10 mouse cellular contexts compared by ENCODE assay signal in the genomic region with DNA sequence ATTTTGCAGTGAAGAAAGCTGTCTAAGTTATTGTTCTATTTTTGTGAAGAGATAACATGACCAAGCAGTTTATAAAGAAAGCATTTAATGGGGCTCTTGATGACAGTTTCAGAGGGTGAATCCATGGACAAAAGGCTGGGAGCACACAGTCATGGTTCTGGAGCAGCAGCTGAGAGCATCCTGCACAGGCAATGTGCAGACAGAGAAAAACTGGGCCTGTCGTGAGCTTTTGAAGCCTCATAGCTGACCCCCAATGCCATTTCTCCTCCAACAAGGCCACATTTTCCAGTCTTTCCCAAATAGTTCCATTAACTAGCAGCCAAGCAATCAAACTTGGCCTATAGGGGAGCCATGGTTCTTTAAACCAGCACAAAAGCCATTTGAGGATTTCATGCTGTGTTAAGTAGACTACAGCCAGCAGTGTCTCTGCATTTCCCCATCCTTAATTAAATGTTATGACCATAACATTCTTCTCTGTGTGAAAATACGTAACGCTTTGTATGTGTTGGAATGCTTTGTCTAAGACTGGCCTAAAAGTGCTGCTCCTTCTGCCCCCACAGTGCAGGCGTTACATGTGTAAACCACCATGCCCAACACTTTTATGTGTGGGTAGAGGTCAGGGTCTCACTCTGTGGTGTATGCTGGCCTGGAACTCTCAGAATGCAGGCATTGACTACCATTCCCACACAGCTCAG. TPM values are rescaled to one million over a fixed set of nuclear protein-coding genes. Genes with fewer than 3 reads are reported as not detected.
A peak's percentile ranks its signal among the peaks of the same experiment; 100 is the strongest.
DNase-seq lines count a peak whose midpoint lies in the region; ATAC-seq lines count a peak whose summit lies in the region.
"Had no signal": no experiment of that assay in that cellular context is flagged by ENCODE, and none has a peak within 500 bp of the region (broad histone marks: within the 10 kb centered on the region; RNA-seq: fewer than 3 reads in every experiment).

No protein-coding gene starts in this region.

- no peak overlapping the region for H3K4me3 ChIP-seq in heart, embryonic 15.5 days
- no peak overlapping the region for H3K4me3 ChIP-seq in hindbrain, embryonic 11.5 days (ENCODE audit: low read depth, low read length)
- no peak overlapping the region for H3K4me3 ChIP-seq in midbrain, embryonic 15.5 days

- H3K9ac ChIP-seq in heart, embryonic 15.5 days = no peak overlapping the region
- H3K9ac ChIP-seq in hindbrain, embryonic 11.5 days (ENCODE audit: low read depth, low read length) = no peak overlapping the region
- no peak overlapping the region for H3K9ac ChIP-seq in midbrain, embryonic 15.5 days

- H3K4me1 ChIP-seq in heart, embryonic 15.5 days (replicated peaks) = peaks cover 31% of the 10 kb centered on the region
- H3K4me1 ChIP-seq in hindbrain, embryonic 11.5 days (replicated peaks; ENCODE audit: control insufficient read depth, insufficient read depth, low read length) = no peaks in the 10 kb centered on the region
- peaks cover 24% of the 10 kb centered on the region for H3K4me1 ChIP-seq in midbrain, embryonic 15.5 days

- WGBS in heart, embryonic 15.5 days = 76% methylated on average over 4 of the region's 4 CpGs
- WGBS in hindbrain, embryonic 11.5 days = 54% methylated on average over 4 of the region's 4 CpGs
- 30% methylated on average over 4 of the region's 4 CpGs for WGBS in midbrain, embryonic 15.5 days

- no peak for ATAC-seq in heart, embryonic 15.5 days (replicated peaks; ENCODE audit: insufficient number of reproducible peaks, insufficient read depth, low FRiP score, low read depth)
- peak; percentile 57 for ATAC-seq in hindbrain, embryonic 11.5 days (ENCODE audit: low FRiP score)
- no peak for ATAC-seq in midbrain, embryonic 15.5 days (replicated peaks)

- no peak overlapping the region for H3K4me2 ChIP-seq in heart, embryonic 15.5 days
- H3K4me2 ChIP-seq in hindbrain, embryonic 11.5 days (replicated peaks; ENCODE audit: low read depth, low read length) = no peak overlapping the region
- no peak overlapping the region for H3K4me2 ChIP-seq in midbrain, embryonic 15.5 days

- peaks cover 19% of the 10 kb centered on the region for H3K36me3 ChIP-seq in heart, embryonic 15.5 days
- peaks cover 11% of the 10 kb centered on the region; the same call in 1 of the 2 replicates for H3K36me3 ChIP-seq in hindbrain, embryonic 11.5 days (ENCODE audit: control insufficient read depth, insufficient read depth, low read length)
- H3K36me3 ChIP-seq in midbrain, embryonic 15.5 days (replicated peaks) = peaks cover 3% of the 10 kb centered on the region; the same call in 1 of the 2 replicates

- no peaks in the 10 kb centered on the region for H3K9me3 ChIP-seq in heart, embryonic 15.5 days (replicated peaks)
- H3K9me3 ChIP-seq in hindbrain, embryonic 11.5 days (ENCODE audit: control insufficient read depth, low read length) = no peaks in the 10 kb centered on the region
- H3K9me3 ChIP-seq in midbrain, embryonic 15.5 days = no peaks in the 10 kb centered on the region

- peak overlapping the region; percentile 42; the same call in 1 of the 2 replicates for H3K27ac ChIP-seq in heart, embryonic 15.5 days
- no peak overlapping the region for H3K27ac ChIP-seq in hindbrain, embryonic 11.5 days (ENCODE audit: low read depth, low read length)
- H3K27ac ChIP-seq in midbrain, embryonic 15.5 days = 0 out of 2 replicates have a peak overlapping the region, but pooled peaks have one; percentile 10

- no peak for DNase-seq in heart, adult 18-20 months
- peak; percentile 24 for DNase-seq in embryo, embryonic 11 days
- peak; percentile 20 for DNase-seq in hindbrain, embryonic 11.5 days (ENCODE audit: low spot score)
- DNase-seq in urinary bladder, postnatal 14 days (ENCODE audit: low spot score) = no peak
- no peak for DNase-seq in right cerebral cortex, postnatal 25 days
- DNase-seq in cerebellum, adult 11 months = no peak
- DNase-seq: cerebellum, adult 11-12 months; lung, adult 18-20 months had no signal

- H3K27me3 ChIP-seq in heart, embryonic 15.5 days = no peaks in the 10 kb centered on the region
- no peaks in the 10 kb centered on the region for H3K27me3 ChIP-seq in hindbrain, embryonic 11.5 days (ENCODE audit: control insufficient read depth, insufficient read depth, low read length)
- no peaks in the 10 kb centered on the region for H3K27me3 ChIP-seq in midbrain, embryonic 15.5 days (replicated peaks)

RNA-seq across cellular contexts. Expression of a gene that starts 18.8 kb away (rescaled TPM):
- polyA plus RNA-seq in heart, embryonic 15.5 days (2015; fragmentation: Nextera tagmentation; extraction: Ambion mirVana) = 12.7 and 13.4 TPM in 2 replicates
- 10 to 100 TPM in 1 of 2 experiments, 1 to 10 TPM in 1; 9.7 to 11.8 TPM for total RNA-seq in heart, adult 18-20 months (2021)
- 20.4 and 30.4 TPM in 2 replicates for polyA plus RNA-seq in hindbrain, embryonic 11.5 days (2014; fragmentation: Nextera tagmentation; extraction: Ambion mirVana)
- polyA plus RNA-seq in midbrain, embryonic 15.5 days (2015; fragmentation: Nextera tagmentation; extraction: Ambion mirVana) = 10.0 and 10.7 TPM in 2 replicates

RNA-seq across cellular contexts. Expression of a gene that starts 48.6 kb away (rescaled TPM):
- 64.5 and 70.4 TPM in 2 replicates for polyA plus RNA-seq in heart, embryonic 15.5 days (2015; fragmentation: Nextera tagmentation; extraction: Ambion mirVana)
- 10 to 100 TPM; 35.6 to 40.2 TPM for total RNA-seq in heart, adult 18-20 months (2021)
- polyA plus RNA-seq in hindbrain, embryonic 11.5 days (2014; fragmentation: Nextera tagmentation; extraction: Ambion mirVana) = 88.2 and 90.4 TPM in 2 replicates
- polyA plus RNA-seq in midbrain, embryonic 15.5 days (2015; fragmentation: Nextera tagmentation; extraction: Ambion mirVana) = 80.2 and 84.7 TPM in 2 replicates

Comparison
In these comparisons a context has a peak if more than half of its experiments do, and no peak if none do; other contexts are left out.
1. DNase-seq: peak in embryo, embryonic 11 days (single experiment) and hindbrain, embryonic 11.5 days (single experiment); none in heart, adult 18-20 months (0 of 2), urinary bladder, postnatal 14 days (single experiment), right cerebral cortex, postnatal 25 days (single experiment) and cerebellum, adult 11 months (single experiment).